Mouse (Mus musculus) leukemia stem cell, adult 10-12 weeks (primary cell): ENCODE measurements around the gene Proca1. TPM values are rescaled to one million over a fixed set of nuclear protein-coding genes. Genes with fewer than 3 reads are reported as not detected.

Experiments used
- polyA plus RNA-seq: library from polyadenylated mRNA; stranded (reverse); fragments of >175 nt; gene quantifications from 2 replicates; pipeline ENCODE4 v1.2.3, GENCODE M21; 2012; ENCODE audit warnings: low replicate concordance

The Proca1 gene
- not detected in 2 replicates for polyA plus RNA-seq

GRCm38 (mm10) chr11:78193113-78193512, at the start of gene Proca1:
Proca1 (plus strand) TSS chr11:78193392.

GRCm38 (mm10) chr11:78164924-78165760, 28.1 kb upstream of the Proca1 start, which contains the start of gene Traf4:
Traf4 (minus strand) TSS chr11:78165589.

GRCm38 (mm10) chr11:78176402-78176862, 16.8 kb upstream of the Proca1 start, which contains the start of the genes Nek8 and Tlcd1:
Nek8 (minus strand) TSS chr11:78176675.
Tlcd1 (plus strand) TSS chr11:78176711.

GRCm38 (mm10) chr11:78182961-78183844, 10.0 kb upstream of the Proca1 start, which contains the start of gene Rpl23a:
Rpl23a (minus strand) TSS chr11:78183584.

GRCm38 (mm10) chr11:78188331-78189233, 4.6 kb upstream of the Proca1 start, which contains the start of gene Rab34:
Rab34 (plus strand) TSS chr11:78188430.

GRCm38 (mm10) chr11:78245627-78246317, 52.6 kb downstream of the Proca1 start, which contains the start of the genes Sdf2 and Supt6:
Sdf2 (plus strand) TSS chr11:78245746.
Supt6 (minus strand) TSS chr11:78245987.

Other genes with a start within 250 kb of the Proca1 start
- gene Phf12, start 210.6 kb upstream of the Proca1 start, polyA plus RNA-seq, result 131 and 144 TPM in 2 replicates
- gene Dhrs13, start 161.1 kb upstream of the Proca1 start, polyA plus RNA-seq, result 5.7 and 15.0 TPM in 2 replicates
- 18.6 and 19.6 TPM in 2 replicates for gene Flot2, start 155.5 kb upstream of the Proca1 start, polyA plus RNA-seq
- 2.9 and 8.6 TPM in 2 replicates for gene Eral1, start 113.0 kb upstream of the Proca1 start, polyA plus RNA-seq
- gene Fam222b, start 98.7 kb upstream of the Proca1 start, polyA plus RNA-seq, result 34.8 and 35.4 TPM in 2 replicates
- gene Traf4, start 27.8 kb upstream of the Proca1 start, polyA plus RNA-seq, result 69.0 and 176 TPM in 2 replicates
- 13.6 and 18.0 TPM in 2 replicates for gene Nek8, start 16.7 kb upstream of the Proca1 start, polyA plus RNA-seq
- gene Tlcd1, start 16.7 kb upstream of the Proca1 start, polyA plus RNA-seq, result 281 and 738 TPM in 2 replicates
- gene Rpl23a, start 9.8 kb upstream of the Proca1 start, polyA plus RNA-seq, result 121 and 683 TPM in 2 replicates
- 6.1 and 6.5 TPM in 2 replicates for gene Rab34, start 5.0 kb upstream of the Proca1 start, polyA plus RNA-seq
- gene Sdf2, start 52.4 kb downstream of the Proca1 start, polyA plus RNA-seq, result 1.7 and 10.6 TPM in 2 replicates
- gene Supt6, start 52.6 kb downstream of the Proca1 start, polyA plus RNA-seq, result 93.9 and 94.0 TPM in 2 replicates
- 12.0 and 69.9 TPM in 2 replicates for gene 2610507B11Rik, start 68.4 kb downstream of the Proca1 start, polyA plus RNA-seq
- gene BC030499, start 97.4 kb downstream of the Proca1 start, polyA plus RNA-seq, result not detected in 2 replicates
- gene Spag5, start 108.1 kb downstream of the Proca1 start, polyA plus RNA-seq, result 13.8 and 44.5 TPM in 2 replicates
- 0.27 and 1.1 TPM in 2 replicates for gene Aldoc, start 129.6 kb downstream of the Proca1 start, polyA plus RNA-seq
- 15.9 and 90.3 TPM in 2 replicates for gene Pigs, start 135.0 kb downstream of the Proca1 start, polyA plus RNA-seq
- gene Unc119, start 150.1 kb downstream of the Proca1 start, polyA plus RNA-seq, result 13.1 and 20.8 TPM in 2 replicates
- gene Foxn1, start 193.2 kb downstream of the Proca1 start, polyA plus RNA-seq, result not detected in 2 replicates
- 0.07 TPM in 1 of 2 replicates, not detected in the other for gene Slc13a2, start 228.8 kb downstream of the Proca1 start, polyA plus RNA-seq